Mouse (Mus musculus) thymus, adult 2 months (tissue): ENCODE data around the gene Prkag2.

Experiments
- CTCF ChIP-seq: fragments of 200-500 bp; IDR thresholded peaks from 2 replicates; pipeline ENCODE4 v1.5.1; 2012; ENCODE audit warnings: mild to moderate bottlenecking, control low read depth, low read length, moderate library complexity, borderline replicate concordance; ENCODE audit not compliant: control insufficient read depth, poor library complexity, insufficient read depth; ENCODE audit errors: extremely low read depth
- POLR2A ChIP-seq: fragments of 200-500 bp; IDR thresholded peaks from 2 replicates; pipeline ENCODE4 v1.6.1; 2012; ENCODE audit warnings: mild to moderate bottlenecking, low read length, control low read depth, moderate library complexity; ENCODE audit not compliant: control insufficient read depth, poor library complexity, insufficient read depth; ENCODE audit errors: extremely low read depth

DNA sequence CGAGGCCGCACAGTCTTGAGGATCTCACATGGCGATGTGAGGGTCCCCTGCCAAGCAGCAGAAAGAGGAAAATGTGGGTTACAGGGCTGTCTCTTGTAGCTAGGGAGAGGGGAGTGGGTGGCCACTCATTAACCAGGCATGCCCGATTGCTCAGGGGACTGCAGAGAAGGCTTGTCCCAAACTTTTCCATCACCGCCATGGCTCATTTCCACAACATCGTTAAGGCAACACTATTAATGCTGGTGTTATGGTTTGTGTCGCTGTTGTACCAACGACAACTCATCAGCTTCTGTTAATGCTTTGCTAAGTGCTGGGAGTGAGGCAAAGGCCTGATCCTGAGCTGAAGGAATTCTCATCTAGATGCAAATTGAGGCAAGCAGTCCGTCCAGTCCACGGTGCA is 165.0 kb downstream of the Prkag2 start:
- TF ChIP-seq CTCF (no peak), POLR2A (no peak)
